Mouse (Mus musculus) mouse embryonic stem cell (cell line): ENCODE measurements around the gene Il10ra.

Source experiments
- in situ Hi-C, 2 experiments: fragments of 300-500 bp; cut with MboI; formaldehyde crosslinking; loops; 1 replicate in 1 of 2; 3 replicates in 1 of 2; pipeline ENCODE4 v1.14.3; 2019 to 2020; ENCODE audit warnings: low sequenced_read_pairs in 2 of 2, low pct_unique_long_range_greater_than_20kb in 1 of 2, mixed read lengths in 1 of 2; ENCODE audit not compliant: unreplicated experiment in 1 of 2

Gene Il10ra

DNA sequence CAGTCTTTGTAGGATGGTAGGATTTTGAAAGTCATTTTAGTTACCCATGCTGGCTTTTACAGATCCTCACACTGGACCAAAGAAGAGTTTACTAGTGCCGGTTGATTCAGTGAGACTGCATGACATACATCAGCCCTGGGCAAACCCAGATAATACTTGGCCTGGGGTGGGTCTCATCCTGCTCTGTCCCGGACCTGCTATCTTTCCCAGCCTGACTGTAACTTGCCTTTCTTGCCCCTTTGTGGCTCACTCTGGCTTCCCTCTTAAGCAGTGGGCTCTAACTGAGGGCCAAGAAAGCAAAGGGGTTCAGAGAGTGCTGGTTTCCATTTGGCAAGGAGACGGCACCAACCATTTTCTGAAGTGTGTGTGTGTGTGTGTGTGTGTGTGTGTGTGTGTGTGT, 49.3 kb downstream of the Il10ra start:
- in situ Hi-C loops, result loop anchor here in 1 of 2 experiments (5.0 kb wide), 1 partner anchor 198 kb away; no protein-coding TSS in a partner anchor

DNA sequence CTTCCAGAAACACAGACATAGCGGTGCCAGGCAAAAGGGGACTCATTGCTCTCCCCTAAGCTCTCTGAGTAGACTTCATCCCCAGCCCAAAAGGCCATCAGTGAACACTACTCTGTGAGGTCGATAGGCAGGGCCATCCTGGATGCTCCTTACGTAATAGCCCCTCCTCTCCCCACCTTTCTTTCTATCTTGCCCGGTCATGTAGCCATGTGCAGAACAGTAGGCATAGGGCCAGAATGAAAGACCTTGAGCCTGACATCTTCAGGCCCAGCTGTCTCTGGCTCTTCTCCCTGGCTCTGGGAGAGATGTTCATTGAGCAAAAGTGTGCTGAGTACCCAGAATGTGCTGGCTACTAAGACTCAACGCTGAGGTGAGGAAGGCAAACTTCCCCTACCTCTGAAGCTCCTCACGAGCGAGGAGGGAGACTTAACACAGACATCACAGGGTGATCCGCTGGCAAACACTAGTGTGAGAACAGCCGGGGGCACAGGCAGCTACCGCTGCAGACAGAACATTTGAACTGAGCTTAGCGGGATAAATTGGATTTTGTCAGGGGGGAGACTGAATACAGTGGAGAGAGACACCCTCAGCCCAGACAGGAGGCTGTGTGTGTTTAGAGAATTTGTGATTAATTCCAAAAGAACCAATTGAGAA, 53.3 kb downstream of the Il10ra start:
- in situ Hi-C loops, result no loop called here

DNA sequence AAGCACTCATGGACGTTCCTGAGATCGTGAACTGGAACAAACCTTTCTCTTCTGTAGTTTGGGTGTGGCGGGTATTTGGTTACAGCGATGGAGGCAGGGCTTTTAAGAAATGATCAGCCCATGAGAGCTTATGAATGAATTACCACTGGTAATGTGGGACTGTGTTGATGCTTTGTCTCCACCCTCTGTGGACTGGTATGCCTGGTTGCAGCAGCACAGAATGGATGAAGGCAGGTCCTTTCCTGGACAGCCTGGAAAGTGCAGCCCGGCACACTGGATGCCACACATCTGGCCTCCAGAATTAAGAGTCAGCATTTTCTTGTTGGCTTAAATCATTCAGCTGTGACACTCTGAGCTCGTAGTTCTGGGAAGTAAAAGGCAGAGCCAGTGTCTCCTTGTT, 56.9 kb downstream of the Il10ra start:
- in situ Hi-C loops, result no loop called here

DNA sequence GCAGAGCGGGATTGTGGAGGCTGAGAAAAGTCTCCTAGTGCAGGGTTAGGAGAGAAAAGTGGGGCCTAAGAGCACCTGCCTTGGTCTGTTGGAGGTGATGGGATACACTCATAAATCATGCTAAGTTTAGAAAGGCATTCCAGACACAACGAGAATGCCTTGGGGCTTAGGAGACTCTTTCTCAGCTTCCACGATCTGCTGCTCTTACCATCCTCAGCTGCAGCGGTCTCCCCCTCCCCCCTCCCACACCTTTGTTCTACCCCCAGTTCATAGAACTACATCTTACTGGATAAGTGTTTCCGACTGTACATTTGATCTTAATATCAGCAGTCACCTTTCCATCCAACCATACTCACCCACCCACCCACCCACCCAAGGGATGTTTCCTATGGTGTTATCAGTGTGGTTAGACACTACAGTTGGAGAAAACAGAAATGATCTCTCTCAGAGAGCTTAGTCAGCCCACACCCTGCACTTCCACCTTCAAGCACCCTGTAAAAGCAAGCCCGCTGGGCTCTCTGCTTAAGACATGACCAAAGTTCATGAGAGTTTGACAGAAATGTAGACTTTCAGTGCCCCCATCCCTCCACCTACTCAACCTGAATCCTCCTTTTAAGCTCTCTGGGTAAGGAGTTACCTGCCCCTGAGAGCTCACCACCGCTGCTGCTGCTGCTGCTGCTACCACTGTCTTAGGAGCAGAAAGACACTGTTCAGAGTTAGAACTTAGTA, 61.8 kb downstream of the Il10ra start:
- in situ Hi-C loops, result no loop called here

DNA sequence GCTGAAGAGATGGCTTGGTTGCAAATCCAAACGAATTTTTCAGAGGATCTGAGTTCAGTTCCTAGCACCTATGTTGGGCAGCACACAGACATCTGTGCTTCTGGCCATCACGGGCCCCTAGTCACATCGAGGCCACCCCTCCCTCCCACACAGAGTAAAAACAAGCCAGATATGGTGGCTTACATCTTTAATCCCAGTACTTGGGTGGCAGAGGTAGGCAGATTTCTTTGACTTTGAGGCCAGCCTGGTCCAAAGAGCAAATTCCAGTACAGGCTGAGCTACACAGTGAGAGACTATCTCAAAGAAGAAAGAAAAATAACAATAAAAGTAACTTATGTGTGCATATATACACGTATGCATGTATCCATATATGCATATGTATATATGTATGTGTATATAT, 62.8 kb downstream of the Il10ra start:
- in situ Hi-C loops, result no loop called here

DNA sequence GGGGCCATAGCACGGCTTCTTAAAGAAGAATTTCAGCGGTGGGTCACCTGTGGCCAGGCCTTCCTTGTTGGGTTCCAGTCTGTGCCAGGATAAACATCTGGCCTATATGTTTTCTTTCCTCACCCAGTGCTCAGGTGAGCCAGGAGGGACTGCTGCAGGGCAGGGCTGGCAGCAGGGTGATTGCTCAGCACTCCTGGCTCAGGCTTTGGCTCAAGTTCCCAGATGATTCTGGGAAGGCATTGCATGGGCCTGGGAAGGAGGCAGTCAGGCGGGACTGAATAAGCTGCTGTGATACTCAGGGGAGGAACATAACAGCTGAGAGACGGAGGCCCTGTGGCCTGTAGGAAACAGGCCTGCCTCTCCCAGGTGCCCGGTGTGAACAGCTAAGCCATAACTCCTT, 63.8 kb downstream of the Il10ra start:
- in situ Hi-C loops, result no loop called here
